Mouse (Mus musculus) layer of hippocampus, adult 2 months (tissue): ENCODE results near the gene Vmn1r70. TPM values are rescaled to one million over a fixed set of nuclear protein-coding genes. Genes with fewer than 3 reads are reported as not detected.

Experiments
- DNase-seq, 2 experiments: peaks; one replicate each; pipeline ENCODE4 v3.0.0; 2022; ENCODE audit warnings: low spot score in 2 of 2
- H3K27ac ChIP-seq: fragments of 200-600 bp; 2 replicates; pipeline ENCODE4 v1.8.1; 2022
- H3K4me3 ChIP-seq: fragments of 200-600 bp; 2 replicates; pipeline ENCODE4 v1.8.1; 2022; ENCODE audit warnings: mild to moderate bottlenecking
- CTCF ChIP-seq: fragments of 200-600 bp; conservative IDR thresholded peaks from 2 replicates; pipeline ENCODE4 v1.8.1; 2022; ENCODE audit warnings: antibody characterized with exemption, mild to moderate bottlenecking, moderate library complexity
- long read RNA-seq, 2 experiments: library from polyadenylated mRNA; stranded (forward); transcript quantifications; one replicate each; pipeline ENCODE4 v2.0.0; 2021; ENCODE audit warnings: borderline mapping rate in 2 of 2
- total RNA-seq, 2 experiments: library from RNA; stranded (reverse); gene quantifications; 2 replicates each; pipeline ENCODE4 v1.2.3; 2021

Gene Vmn1r70
- not detected for total RNA-seq
- long read RNA-seq, experiment 1 = 0 reads
- long read RNA-seq, experiment 2 = 0 reads

- no peak for TF ChIP-seq CTCF
- DNase-seq = no peak
- Histone ChIP-seq H3K27ac (no peak within 1 kb of the TSS), H3K4me3 (no peak within 1 kb of the TSS)
Measured at GRCm38 (mm10) chr7:10631232-10631631, at the start of gene Vmn1r70. TSS of gene Vmn1r70 (plus strand) at chr7:10631532.

GRCm38 (mm10) chr7:10613559-10613958, 17.8 kb upstream of the Vmn1r70 start, which contains the start of gene Vmn1r69:
TSS of gene Vmn1r69 (minus strand) at chr7:10613659.
- TF ChIP-seq CTCF = no peak
- DNase-seq = no peak
- no peak within 1 kb of the TSS for H3K4me3 ChIP-seq
- no peak within 1 kb of the TSS for H3K27ac ChIP-seq

Other genes with a start within 250 kb of the Vmn1r70 start
- not detected for gene Vmn1r67, start 188.2 kb upstream of the Vmn1r70 start, total RNA-seq
- gene Zik1, start 136.1 kb upstream of the Vmn1r70 start, total RNA-seq = 10 to 100 TPM; 14.5 to 15.1 TPM
- gene Vmn1r68, start 73.0 kb upstream of the Vmn1r70 start, total RNA-seq = not detected
- not detected for gene Vmn1r69, start 17.9 kb upstream of the Vmn1r70 start, total RNA-seq
- not detected for gene Nlrp4b, start 56.3 kb downstream of the Vmn1r70 start, total RNA-seq
- not detected for gene Vmn1r71, start 122.8 kb downstream of the Vmn1r70 start, total RNA-seq